Mouse (Mus musculus): Measurements from ENCODE around the gene Fbxw8. TPM values are rescaled to one million over a fixed set of nuclear protein-coding genes. Genes with fewer than 3 reads are reported as not detected.

Gene Fbxw8
- polyA plus RNA-seq, 1 experiment from 2014 or later = 35.0 TPM

DNA sequence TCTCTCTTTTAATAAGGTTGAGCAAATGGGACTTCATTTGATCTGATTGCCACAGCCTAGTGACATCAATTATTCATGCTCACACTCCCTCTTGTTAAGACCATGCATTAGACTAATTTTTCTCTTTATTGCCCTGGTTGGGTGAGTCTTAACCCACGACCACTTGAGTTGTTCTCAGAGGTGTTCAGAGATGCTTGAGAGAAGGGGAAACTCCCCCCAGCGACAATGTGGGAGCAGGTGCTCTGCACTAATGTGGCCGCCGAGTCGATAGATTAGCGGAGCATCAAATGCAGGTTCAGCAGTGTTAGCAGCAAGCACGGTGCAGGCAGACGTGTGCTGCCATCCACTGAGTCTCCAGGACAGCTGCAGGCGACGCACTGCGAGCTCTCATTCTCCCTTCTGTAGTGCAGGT lies 75.4 kb downstream of the Fbxw8 start:
- H3K4me3 ChIP-seq = no peak overlapping the region
- 80% methylated on average over 11 of the region's 11 CpGs for WGBS
- H3K4me1 ChIP-seq = peaks cover 44% of the 10 kb centered on the region
- H3K9me3 ChIP-seq = no peaks in the 10 kb centered on the region
- no peak for DNase-seq (ENCODE audit: low spot score)
- peaks cover 68% of the 10 kb centered on the region for H3K36me3 ChIP-seq (replicated peaks)
- no peaks in the 10 kb centered on the region for H3K27me3 ChIP-seq (replicated peaks; ENCODE audit: low read depth, poor library complexity, severe bottlenecking)
- H3K27ac ChIP-seq (replicated peaks) = no peak overlapping the region

DNA sequence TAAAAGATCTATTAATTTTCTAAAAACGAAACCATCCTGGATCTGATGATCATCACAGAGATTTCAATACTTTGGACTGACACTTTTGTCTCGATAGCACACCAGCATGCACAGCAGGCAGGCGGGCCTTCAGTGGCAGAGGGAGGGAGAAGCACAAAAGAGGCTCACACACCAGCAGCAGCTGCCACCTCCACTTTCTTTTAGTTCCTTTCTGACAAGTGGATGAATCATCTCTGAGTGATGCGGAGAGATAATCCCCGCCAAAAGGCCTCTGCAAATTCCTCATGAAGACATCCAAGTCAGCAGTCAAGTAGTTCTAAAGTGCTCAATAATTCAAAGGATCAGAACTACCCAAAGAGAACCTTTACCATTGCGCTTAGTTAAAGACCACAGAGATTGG lies 75.9 kb downstream of the Fbxw8 start:
- Histone ChIP-seq H3K4me1 (peaks cover 39% of the 10 kb centered on the region), H3K4me3 (no peak overlapping the region), H3K27ac (replicated peaks) (no peak overlapping the region), H3K27me3 (replicated peaks; ENCODE audit: low read depth, poor library complexity, severe bottlenecking) (no peaks in the 10 kb centered on the region), H3K9me3 (no peaks in the 10 kb centered on the region), H3K36me3 (replicated peaks) (peaks cover 68% of the 10 kb centered on the region)
- 78% methylated on average over 6 of the region's 6 CpGs for WGBS
- DNase-seq (ENCODE audit: low spot score) = no peak

DNA sequence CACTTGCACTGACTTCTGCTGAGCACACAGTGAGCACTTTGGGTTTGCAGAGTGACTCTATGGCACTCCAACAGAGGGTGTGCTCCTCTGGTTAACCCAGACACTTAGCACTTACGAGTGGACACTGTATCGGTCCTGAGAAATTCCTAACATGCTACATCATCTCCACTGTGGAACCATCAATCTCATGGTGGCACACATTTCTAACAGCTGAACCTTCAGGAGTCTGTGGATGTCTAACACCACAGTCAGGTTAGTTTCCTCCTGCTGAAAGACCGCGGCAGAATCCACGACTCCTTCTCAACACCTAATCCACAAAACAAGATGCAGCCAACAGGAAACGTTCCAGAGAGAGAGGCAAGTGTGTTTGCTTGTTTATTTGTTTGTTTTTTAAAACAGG lies 76.7 kb downstream of the Fbxw8 start:
- Histone ChIP-seq H3K27ac (replicated peaks) (no peak overlapping the region), H3K4me1 (peaks cover 31% of the 10 kb centered on the region), H3K27me3 (replicated peaks; ENCODE audit: low read depth, poor library complexity, severe bottlenecking) (no peaks in the 10 kb centered on the region), H3K4me3 (no peak overlapping the region), H3K9me3 (no peaks in the 10 kb centered on the region), H3K36me3 (replicated peaks) (peaks cover 74% of the 10 kb centered on the region)
- DNase-seq (ENCODE audit: low spot score) = no peak
- WGBS = 89% methylated on average over 6 of the region's 6 CpGs

DNA sequence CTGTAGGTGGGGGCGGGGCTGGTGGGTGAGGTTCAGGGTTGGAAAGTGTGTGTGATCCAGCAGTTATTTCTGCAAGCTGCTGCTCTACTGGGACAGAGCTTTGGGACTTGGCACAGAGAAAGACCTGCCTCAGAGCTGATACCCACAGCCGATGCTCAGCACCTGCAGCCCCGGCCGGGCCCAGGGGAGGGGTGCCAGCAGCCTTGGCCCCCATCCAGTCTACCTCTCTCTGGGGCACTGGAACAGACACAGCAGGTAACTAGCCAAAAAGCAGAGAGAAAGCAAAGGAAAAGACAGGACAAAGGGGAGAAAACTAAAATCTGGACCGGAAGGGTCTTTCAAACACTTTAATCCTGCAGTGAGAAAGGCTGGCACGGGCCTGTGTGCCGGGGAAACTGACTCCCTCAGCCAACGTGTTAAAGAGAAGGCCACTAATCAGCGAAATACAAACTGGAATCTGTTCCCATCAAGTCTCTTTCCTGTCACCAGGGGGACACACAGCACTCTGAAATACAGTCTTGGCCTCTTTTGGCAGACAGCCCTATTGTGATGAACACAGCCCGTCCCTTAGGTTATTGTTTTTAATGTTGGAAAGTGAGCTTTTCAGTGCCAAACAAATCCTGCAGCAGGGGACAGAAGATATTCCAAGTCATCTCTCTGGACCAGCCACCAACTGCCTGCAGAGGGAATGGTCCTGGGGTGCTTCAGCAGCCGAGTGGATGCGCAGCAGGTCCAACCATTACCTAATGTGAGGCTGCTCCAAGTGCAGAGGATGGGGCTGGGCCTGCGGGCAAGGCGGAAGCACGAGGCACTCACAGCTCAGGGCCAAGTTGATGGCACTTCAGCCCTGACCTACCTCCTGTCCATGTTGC lies 78.3 kb downstream of the Fbxw8 start:
- Histone ChIP-seq H3K27ac (replicated peaks) (no peak overlapping the region), H3K9me3 (no peaks in the 10 kb centered on the region), H3K36me3 (replicated peaks) (peaks cover 87% of the 10 kb centered on the region), H3K4me1 (peaks cover 15% of the 10 kb centered on the region), H3K27me3 (replicated peaks; ENCODE audit: low read depth, poor library complexity, severe bottlenecking) (no peaks in the 10 kb centered on the region), H3K4me3 (no peak overlapping the region)
- 92% methylated on average over 15 of the region's 15 CpGs for WGBS
- no peak for DNase-seq (ENCODE audit: low spot score)

DNA sequence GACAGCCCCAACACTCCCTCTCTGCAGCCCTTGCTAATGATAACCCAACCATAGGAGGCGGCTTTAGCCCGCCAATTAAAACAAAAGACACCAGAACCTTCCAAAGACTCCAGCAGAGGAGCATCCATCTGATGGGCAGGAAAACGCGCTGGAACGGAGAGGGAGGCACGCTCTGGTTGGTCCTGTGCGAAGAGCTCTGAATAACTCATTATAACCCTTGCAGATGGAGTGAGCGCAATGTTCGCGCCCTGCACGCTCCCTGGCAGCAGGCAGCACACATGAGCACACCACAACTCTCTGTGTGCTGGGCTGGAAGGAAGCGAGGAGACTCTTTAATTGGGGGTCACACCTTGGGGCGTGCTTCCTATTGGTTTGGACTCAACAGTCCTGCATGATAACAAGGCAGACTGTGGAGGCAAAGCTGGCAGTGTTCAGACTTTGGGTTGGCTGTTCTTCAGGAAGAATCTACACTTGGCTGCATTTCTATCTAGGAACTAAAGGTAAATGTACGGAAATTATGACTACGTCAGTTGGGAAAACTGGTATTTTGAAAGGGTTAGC lies 82.0 kb downstream of the Fbxw8 start:
- no peak for DNase-seq (ENCODE audit: low spot score)
- H3K36me3 ChIP-seq (replicated peaks) = peaks cover 98% of the 10 kb centered on the region
- no peaks in the 10 kb centered on the region for H3K27me3 ChIP-seq (replicated peaks; ENCODE audit: low read depth, poor library complexity, severe bottlenecking)
- WGBS = 90% methylated on average over 15 of the region's 15 CpGs
- no peaks in the 10 kb centered on the region for H3K9me3 ChIP-seq
- H3K4me3 ChIP-seq = no peak overlapping the region
- no peak overlapping the region for H3K27ac ChIP-seq (replicated peaks)
- H3K4me1 ChIP-seq = no peaks in the 10 kb centered on the region

DNA sequence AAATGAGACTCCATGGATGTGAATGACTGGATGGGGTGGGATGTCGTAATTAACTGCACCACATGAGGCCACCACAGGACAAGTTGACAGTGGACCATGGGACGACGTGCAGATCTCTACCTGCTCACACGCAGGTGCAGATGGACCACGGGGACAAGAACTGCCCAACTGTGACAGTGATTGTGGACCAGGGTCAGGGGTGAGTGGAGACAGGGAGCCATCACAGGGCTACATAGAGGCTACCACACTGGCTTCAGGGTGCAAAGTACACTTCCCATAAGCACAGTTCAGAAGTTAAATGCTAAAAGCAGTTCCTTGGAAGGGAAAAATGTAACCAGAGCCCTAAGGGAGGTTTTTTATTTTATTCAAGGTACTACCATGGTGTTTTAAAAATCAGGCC lies 83.5 kb downstream of the Fbxw8 start:
- Histone ChIP-seq H3K27me3 (replicated peaks; ENCODE audit: low read depth, poor library complexity, severe bottlenecking) (no peaks in the 10 kb centered on the region), H3K36me3 (replicated peaks) (peaks cover 99% of the 10 kb centered on the region), H3K4me3 (no peak overlapping the region), H3K27ac (replicated peaks) (no peak overlapping the region), H3K9me3 (no peaks in the 10 kb centered on the region), H3K4me1 (no peaks in the 10 kb centered on the region)
- 87% methylated on average over 5 of the region's 5 CpGs for WGBS
- DNase-seq (ENCODE audit: low spot score) = no peak

DNA sequence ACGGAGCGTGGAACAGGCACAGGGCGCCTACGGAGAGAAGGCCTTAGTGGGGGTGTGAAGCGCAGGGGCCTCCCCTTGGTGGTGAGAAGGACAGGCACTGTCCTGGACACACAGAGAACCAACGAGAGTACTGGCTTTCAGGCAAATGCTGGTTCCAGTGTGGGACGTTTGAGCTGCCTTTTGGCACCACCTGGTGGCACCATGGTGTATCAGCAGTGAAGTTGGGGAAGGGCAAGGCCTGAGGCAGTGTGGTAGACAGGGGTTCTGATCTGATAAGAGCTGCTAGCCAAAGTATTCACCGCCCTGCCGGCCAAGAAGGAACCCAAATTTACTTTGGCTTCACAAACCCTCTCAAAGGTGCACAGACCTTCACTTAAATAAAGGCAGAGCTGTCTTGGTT lies 85.9 kb downstream of the Fbxw8 start:
- peak overlapping the region; percentile 35; the same call in 1 of the 2 replicates for H3K27ac ChIP-seq (replicated peaks)
- H3K36me3 ChIP-seq (replicated peaks) = peaks cover 99% of the 10 kb centered on the region
- H3K9me3 ChIP-seq = no peaks in the 10 kb centered on the region

DNA sequence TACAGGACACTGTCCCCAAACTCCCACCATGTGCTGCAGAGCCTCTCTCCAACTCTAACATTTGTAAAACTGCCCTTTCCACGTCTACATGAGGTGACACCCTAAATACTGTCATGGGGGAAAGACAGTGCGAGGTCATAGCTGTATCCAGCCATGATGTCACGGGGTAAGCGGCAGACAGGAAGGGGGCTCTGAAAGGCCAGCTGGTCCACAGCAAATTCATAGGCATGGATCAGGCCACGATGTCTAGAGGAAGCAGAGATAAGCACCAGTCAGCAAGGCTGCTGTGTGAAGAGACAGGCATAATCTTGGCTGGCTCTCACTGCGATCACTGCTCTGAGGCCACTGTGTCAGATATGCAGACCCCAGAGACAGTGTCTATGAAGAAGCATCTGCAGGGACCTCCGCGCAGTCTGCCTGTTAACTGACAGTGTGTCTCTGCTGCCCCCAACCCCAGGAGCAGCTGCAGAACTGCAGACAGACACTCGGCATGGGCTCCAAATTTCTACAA lies 87.2 kb downstream of the Fbxw8 start:
- Histone ChIP-seq H3K9me3 (no peaks in the 10 kb centered on the region), H3K27me3 (replicated peaks; ENCODE audit: low read depth, poor library complexity, severe bottlenecking) (no peaks in the 10 kb centered on the region), H3K4me3 (no peak overlapping the region), H3K36me3 (replicated peaks) (peaks cover 97% of the 10 kb centered on the region), H3K27ac (replicated peaks) (no peak overlapping the region), H3K4me1 (0 out of 2 replicates have a peak, but pooled peaks cover 3% of the 10 kb centered on the region)
- WGBS = 93% methylated on average over 9 of the region's 9 CpGs
- no peak for DNase-seq (ENCODE audit: low spot score)

More for the DNA sequence above, 85.9 kb downstream of the Fbxw8 start:
- Histone ChIP-seq H3K27me3 (replicated peaks; ENCODE audit: low read depth, poor library complexity, severe bottlenecking) (no peaks in the 10 kb centered on the region), H3K4me3 (no peak overlapping the region), H3K4me1 (0 out of 2 replicates have a peak, but pooled peaks cover 3% of the 10 kb centered on the region)
- WGBS = 52% methylated on average over 9 of the region's 9 CpGs
- DNase-seq (ENCODE audit: low spot score) = peak; percentile 79

DNA sequence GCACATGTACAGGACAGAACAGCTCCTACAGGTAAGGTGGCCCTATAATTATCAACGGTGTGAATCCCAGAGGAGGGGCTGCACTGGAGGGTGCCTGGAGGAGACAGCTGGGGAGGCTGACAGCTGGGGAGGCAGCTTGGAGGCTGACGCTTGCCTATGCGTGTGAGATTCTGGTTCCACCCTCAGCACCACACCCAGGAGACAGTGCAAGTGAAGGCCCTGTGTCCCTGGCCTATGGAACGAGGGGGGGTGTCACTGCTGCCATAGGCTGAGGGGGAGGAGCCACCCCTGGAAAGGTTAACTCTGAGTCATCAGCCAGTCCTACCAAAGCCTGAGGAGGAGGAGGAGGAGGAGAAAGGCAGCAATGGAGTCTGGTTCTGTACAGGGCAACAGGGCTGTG lies 87.7 kb downstream of the Fbxw8 start:
- no peak for DNase-seq (ENCODE audit: low spot score)
- Histone ChIP-seq H3K27ac (replicated peaks) (no peak overlapping the region), H3K4me3 (no peak overlapping the region), H3K9me3 (no peaks in the 10 kb centered on the region), H3K27me3 (replicated peaks; ENCODE audit: low read depth, poor library complexity, severe bottlenecking) (no peaks in the 10 kb centered on the region), H3K4me1 (0 out of 2 replicates have a peak, but pooled peaks cover 3% of the 10 kb centered on the region), H3K36me3 (replicated peaks) (peaks cover 96% of the 10 kb centered on the region)
- WGBS = 84% methylated on average over 4 of the region's 4 CpGs

DNA sequence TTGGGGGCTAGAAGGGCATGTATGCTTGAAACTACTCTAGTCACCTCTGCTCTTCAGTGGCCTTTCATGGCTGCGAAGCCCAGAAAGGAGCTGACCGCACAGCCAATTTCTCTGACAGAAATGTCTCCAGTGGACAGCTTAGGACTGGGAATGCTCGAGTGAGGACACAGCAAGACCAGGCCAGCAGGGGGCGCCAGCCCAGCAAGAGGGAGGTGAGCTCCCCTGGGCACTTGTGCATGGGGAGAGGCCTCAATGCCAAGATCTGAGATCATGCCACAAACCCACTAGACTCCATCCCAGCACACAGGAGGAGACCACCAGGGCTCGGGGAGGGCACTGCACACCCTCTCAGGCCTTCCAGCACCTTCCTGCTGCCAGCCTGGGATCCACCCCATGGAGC lies 88.4 kb downstream of the Fbxw8 start:
- 0 out of 2 replicates have a peak, but pooled peaks cover 3% of the 10 kb centered on the region for H3K4me1 ChIP-seq
- WGBS = 63% methylated on average over 5 of the region's 5 CpGs
- no peak overlapping the region for H3K4me3 ChIP-seq
- peak; percentile 72 for DNase-seq (ENCODE audit: low spot score)
- no peak overlapping the region for H3K27ac ChIP-seq (replicated peaks)
- H3K36me3 ChIP-seq (replicated peaks) = peaks cover 89% of the 10 kb centered on the region
- H3K9me3 ChIP-seq = no peaks in the 10 kb centered on the region
- no peaks in the 10 kb centered on the region for H3K27me3 ChIP-seq (replicated peaks; ENCODE audit: low read depth, poor library complexity, severe bottlenecking)

DNA sequence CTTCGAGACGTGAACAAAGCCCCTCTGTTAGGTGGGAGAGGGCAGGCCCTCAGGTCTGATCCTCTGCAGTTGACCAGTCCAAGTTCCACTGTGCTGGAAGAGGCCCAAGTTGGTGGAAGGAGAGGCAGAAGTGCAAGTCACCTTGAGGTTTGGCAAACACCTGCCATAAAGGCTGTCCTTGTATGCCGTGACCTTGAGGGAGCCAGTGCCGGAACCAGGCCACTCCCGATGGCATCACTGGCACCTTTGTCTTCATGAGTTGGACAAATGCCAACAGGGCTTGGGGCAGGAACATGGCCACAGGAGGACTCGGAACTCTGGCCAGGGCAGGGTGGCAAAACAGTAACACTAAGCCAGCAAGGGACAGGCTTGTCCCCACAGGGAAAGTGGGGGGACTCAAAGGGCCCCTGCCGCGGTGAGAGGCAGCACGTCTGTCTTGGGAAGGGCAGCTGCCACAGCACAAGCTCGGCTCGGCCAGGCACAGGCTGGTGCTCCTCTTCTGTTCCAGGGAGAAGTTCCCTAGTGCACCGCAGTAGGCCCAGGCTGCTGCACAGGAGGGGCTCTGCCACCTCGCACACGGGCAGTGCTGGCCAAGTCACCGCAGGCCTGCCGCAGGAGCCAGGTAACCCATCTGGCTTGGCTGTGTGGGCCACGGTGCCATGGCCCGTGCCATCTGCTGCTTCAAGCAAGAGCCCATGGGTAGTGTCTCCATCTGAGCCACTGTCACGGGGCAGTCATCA lies 89.6 kb downstream of the Fbxw8 start:
- Histone ChIP-seq H3K27ac (replicated peaks) (no peak overlapping the region), H3K4me3 (no peak overlapping the region), H3K36me3 (replicated peaks) (peaks cover 84% of the 10 kb centered on the region), H3K9me3 (no peaks in the 10 kb centered on the region), H3K27me3 (replicated peaks; ENCODE audit: low read depth, poor library complexity, severe bottlenecking) (no peaks in the 10 kb centered on the region), H3K4me1 (0 out of 2 replicates have a peak, but pooled peaks cover 3% of the 10 kb centered on the region)
- no peak for DNase-seq (ENCODE audit: low spot score)
- WGBS = 91% methylated on average over 19 of the region's 19 CpGs

DNA sequence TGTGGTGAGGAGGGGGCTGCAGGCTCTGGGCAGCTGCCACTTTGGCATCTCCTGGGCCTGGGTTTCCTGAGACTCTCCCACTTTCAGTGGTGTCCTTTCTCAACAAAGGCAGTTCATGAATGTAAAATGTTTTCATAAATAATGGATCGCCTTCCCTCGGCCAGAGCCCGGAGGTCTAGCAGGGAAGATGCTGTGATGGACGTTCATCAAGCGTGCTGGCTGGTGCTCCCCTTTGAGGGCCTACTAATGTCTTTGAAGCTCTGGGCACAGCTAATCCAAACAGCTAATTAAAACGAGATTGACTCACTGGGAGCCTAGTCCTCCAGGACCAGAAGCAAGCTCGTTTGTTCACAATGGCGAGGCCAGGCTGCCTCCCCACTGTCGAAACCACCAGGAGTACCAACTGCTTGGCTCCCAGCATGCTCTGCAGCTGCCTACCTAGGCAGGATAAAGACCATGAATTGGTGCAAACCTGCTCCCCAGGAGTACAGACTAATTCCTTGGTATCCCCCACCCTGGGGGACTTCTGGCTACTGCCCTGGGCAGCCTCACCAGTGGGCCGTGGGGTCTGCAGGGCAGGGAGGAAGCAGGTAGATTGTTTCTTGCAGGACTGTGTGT lies 90.9 kb downstream of the Fbxw8 start:
- H3K4me3 ChIP-seq = no peak overlapping the region
- 55% methylated on average over 10 of the region's 10 CpGs for WGBS
- peaks cover 71% of the 10 kb centered on the region for H3K36me3 ChIP-seq (replicated peaks)
- H3K9me3 ChIP-seq = no peaks in the 10 kb centered on the region
- H3K4me1 ChIP-seq = 0 out of 2 replicates have a peak, but pooled peaks cover 3% of the 10 kb centered on the region
- H3K27me3 ChIP-seq (replicated peaks; ENCODE audit: low read depth, poor library complexity, severe bottlenecking) = no peaks in the 10 kb centered on the region
- DNase-seq (ENCODE audit: low spot score) = no peak
- no peak overlapping the region for H3K27ac ChIP-seq (replicated peaks)

Data from embryonic facial prominence, embryonic 10.5 days (tissue).